Mouse (Mus musculus) left cerebral cortex, adult 9 months (tissue): Measurements from ENCODE around the gene Asb9.

Source experiments
- DNase-seq, 2 experiments: peaks; one replicate each; pipeline ENCODE4 v3.0.0; 2022; ENCODE audit warnings: low spot score in 2 of 2

The Asb9 gene

GRCm38 (mm10) chrX:164505709-164506498 is at the start of gene Asb9:
TSS of gene Asb9 (plus strand) at chrX:164506327.
- DNase-seq = no peak

DNA sequence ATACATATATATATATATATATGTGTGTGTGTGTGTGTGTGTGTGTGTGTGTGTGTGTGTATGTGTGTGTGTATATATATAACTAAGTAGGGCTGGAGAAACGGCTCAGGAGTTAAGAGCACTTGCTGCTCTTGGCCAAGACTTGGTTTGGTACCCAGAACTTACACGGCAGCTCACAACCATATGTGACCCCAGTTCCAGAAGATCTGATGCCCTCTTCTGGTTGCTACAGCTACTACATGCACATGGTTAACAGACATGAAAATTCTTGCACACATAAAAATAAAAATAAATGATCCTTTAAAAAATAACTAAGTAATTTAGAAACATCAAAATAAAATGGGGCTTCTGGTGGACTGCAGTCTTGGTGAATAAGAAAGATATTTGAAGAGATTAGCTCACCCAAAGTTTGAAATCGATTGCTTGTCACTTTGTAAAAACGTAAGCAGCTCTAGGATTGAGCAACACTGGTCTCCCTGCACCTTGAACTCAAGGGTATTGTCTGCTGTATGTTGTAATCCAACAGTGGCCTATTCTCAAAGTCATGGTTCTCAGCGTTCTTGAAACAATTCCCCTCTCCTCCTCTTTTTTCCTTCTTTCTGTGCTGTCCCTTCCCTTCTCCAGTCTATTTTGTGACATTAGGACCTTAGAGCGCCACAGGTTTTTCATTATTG is 46.8 kb upstream of the Asb9 start:
- DNase-seq = no peak

- DNase-seq = no peak
Measured at GRCm38 (mm10) chrX:164502258-164502657, 3.9 kb upstream of the Asb9 start.

DNA sequence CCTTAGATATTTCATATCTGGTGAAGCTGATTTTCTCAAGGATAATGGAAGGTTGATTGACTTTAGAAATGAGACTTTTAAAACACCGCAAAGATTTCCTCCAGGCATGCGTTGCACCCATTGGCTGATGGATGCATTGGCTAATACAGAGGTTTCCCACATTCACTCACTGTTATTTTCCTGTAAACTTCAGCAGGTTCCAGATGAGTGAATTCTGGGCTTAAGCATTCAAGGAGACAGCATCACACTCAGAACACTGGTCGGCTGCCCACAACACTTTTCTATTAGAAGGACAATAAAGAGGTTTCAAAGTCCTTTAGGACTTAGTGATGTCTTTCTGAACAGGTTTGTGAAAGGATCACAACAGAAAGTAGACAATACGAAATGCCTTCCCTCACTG is 941 bp downstream of the Asb9 start:
- DNase-seq = no peak

GRCm38 (mm10) chrX:164508728-164509127 is 2.6 kb downstream of the Asb9 start:
- no peak for DNase-seq

DNA sequence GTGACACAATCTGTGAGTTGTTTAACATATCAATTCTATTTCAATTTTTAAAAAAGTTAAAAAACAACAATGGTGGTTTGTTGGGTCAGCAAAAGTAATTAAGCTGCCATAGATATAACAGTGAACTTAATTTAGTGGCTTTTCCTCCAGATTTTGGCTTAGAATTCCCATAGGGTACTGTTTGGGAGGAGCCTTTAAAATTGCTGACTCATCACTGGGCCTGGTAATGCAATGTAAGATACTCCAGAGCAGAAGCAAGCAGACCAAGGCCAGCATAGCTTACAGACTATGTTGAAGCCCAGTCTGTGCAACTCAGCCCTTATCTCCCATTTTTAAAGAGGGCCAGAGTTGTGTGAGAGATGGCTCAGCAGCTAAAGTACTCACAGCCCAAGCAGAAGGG is 16.0 kb downstream of the Asb9 start:
- no peak for DNase-seq

DNA sequence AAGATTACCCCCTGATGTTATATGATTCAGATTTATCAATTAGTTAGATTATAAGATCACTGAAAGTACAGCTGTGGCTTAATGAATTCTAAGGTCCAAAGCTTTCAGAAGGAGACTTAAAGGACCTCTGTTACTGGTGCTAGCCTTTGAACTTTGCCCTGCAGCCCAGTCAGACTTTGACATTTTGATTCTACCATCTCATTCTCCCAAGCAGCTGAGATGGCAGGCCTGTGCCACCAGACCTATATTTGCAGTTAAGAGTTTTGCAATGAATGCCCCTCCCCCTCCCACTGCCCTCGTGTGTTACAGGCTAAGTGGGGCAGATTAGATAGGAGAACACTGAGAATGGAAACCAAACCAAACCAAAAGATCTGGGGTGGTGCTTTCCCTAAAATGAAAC is 20.4 kb downstream of the Asb9 start:
- no peak for DNase-seq

GRCm38 (mm10) chrX:164541436-164542317 is 35.5 kb downstream of the Asb9 start:
- no peak for DNase-seq

DNA sequence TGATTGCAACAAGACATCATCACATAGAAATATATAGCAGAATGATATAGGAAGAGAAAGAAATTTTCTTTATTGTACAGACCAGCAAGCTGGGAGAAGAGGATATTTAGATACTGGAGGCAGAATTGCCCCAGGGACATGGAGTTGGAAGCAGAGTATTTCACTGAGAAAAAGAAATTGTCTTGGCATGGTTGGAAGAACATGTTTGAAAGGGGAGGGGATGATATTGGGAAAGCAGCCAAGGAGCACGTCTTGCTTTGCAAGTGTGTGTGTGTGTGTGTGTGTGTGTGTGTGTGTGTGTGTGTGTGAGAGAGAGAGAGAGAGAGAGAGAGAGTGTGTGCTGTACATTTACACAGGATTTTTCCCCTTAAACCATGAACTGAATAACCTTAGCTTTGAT is 64.1 kb downstream of the Asb9 start:
- DNase-seq = no peak

- DNase-seq = no peak
Measured at GRCm38 (mm10) chrX:164576967-164577366, 70.8 kb downstream of the Asb9 start.
